Mouse (Mus musculus): ENCODE results near the gene Srsf11. TPM values are rescaled to one million over a fixed set of nuclear protein-coding genes. Genes with fewer than 3 reads are reported as not detected.

Srsf11 gene
- polyA plus RNA-seq, 2 experiments = 299 to 634 TPM

GRCm38 (mm10) chr3:158068613-158069263 is 32.3 kb upstream of the Srsf11 start:
- H3K9ac ChIP-seq (ENCODE audit: low read depth, low read length, severe bottlenecking) = no peak overlapping the region

DNA sequence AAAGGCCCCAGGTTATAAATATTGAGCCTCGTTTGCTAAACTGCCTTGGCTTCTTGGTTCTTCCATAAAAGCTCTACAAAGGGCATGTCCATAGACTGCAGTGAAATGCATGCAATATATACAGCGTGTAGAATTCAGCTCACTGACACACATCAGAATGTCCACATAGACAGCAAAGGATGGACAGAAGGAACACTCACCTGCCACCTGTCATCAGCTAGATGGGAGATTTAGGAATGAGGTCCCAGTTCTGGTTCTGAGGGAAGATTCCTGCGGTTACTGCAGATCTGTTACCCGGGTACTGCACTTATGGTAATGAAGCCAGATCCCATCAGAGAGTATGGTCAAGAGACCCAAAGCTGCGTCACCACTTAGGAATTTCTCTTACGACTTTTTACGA is 31.5 kb upstream of the Srsf11 start:
- no peak for TF ChIP-seq POLR2A (IDR thresholded peaks at IDR 0.05; ENCODE audit: borderline replicate concordance, extremely low read depth, insufficient read depth, insufficient read length)
- ATAC-seq (ENCODE audit: low FRiP score, low read depth) (no peak), DNase-seq (ENCODE audit: low spot score) (no peak)
- no peak overlapping the region for H3K9ac ChIP-seq (ENCODE audit: low read depth, low read length, severe bottlenecking)
- no peaks in the 10 kb centered on the region for H3K9me3 ChIP-seq (ENCODE audit: control insufficient read depth, low read length)
- WGBS = 41% methylated on average over 7 of the region's 7 CpGs
- peaks cover 14% of the 10 kb centered on the region; the same call in 1 of the 2 replicates for H3K36me3 ChIP-seq (ENCODE audit: control insufficient read depth, insufficient read depth, low read length)
- no peaks in the 10 kb centered on the region for H3K27me3 ChIP-seq (ENCODE audit: control insufficient read depth, insufficient read depth, low read length)
- no peak overlapping the region for H3K4me3 ChIP-seq (replicated peaks; ENCODE audit: low read length)
- H3K27ac ChIP-seq (replicated peaks; ENCODE audit: low read depth, low read length) = no peak overlapping the region
- no peak overlapping the region for H3K4me2 ChIP-seq (replicated peaks; ENCODE audit: low read depth, low read length, severe bottlenecking)
- H3K4me1 ChIP-seq (ENCODE audit: control insufficient read depth, insufficient read depth, low read length) = no peaks in the 10 kb centered on the region

More at GRCm38 (mm10) chr3:158068613-158069263, 32.3 kb upstream of the Srsf11 start:
- H3K9me3 ChIP-seq (ENCODE audit: control insufficient read depth, low read length) = no peaks in the 10 kb centered on the region
- no peaks in the 10 kb centered on the region for H3K27me3 ChIP-seq (ENCODE audit: control insufficient read depth, insufficient read depth, low read length)
- H3K4me2 ChIP-seq (replicated peaks; ENCODE audit: low read depth, low read length, severe bottlenecking) = no peak overlapping the region
- TF ChIP-seq POLR2A (IDR thresholded peaks at IDR 0.05; ENCODE audit: borderline replicate concordance, extremely low read depth, insufficient read depth, insufficient read length) = no peak
- WGBS = 33% methylated on average over 9 of the region's 9 CpGs
- H3K36me3 ChIP-seq (ENCODE audit: control insufficient read depth, insufficient read depth, low read length) = peaks cover 11% of the 10 kb centered on the region; the same call in 1 of the 2 replicates
- no peaks in the 10 kb centered on the region for H3K4me1 ChIP-seq (ENCODE audit: control insufficient read depth, insufficient read depth, low read length)
- no peak overlapping the region for H3K27ac ChIP-seq (replicated peaks; ENCODE audit: low read depth, low read length)
- DNase-seq (ENCODE audit: low spot score) (no peak), ATAC-seq (ENCODE audit: low FRiP score, low read depth) (no peak)
- H3K4me3 ChIP-seq (replicated peaks; ENCODE audit: low read length) = no peak overlapping the region

DNA sequence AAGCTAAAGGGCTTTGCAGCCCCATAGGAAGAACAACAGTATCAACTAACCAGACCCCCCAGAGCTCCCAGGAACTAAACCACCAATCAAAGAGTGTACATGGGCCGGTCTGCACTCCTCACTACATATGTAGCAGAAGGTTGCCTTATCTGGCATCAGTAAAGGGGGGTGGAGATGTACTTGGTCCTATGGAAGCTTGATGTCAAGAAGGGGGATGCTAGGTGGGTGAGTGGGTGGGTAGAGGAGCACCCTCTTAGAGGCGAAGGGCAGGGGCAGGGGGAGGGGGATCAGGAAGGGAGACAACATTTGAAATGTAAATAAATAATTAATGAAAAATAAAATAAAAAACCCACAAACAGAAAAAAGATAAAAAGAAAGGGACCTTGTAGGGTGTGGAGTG is 28.8 kb upstream of the Srsf11 start:
- Histone ChIP-seq H3K27ac (replicated peaks; ENCODE audit: low read depth, low read length) (no peak overlapping the region), H3K4me2 (replicated peaks; ENCODE audit: low read depth, low read length, severe bottlenecking) (no peak overlapping the region), H3K9ac (ENCODE audit: low read depth, low read length, severe bottlenecking) (no peak overlapping the region), H3K27me3 (ENCODE audit: control insufficient read depth, insufficient read depth, low read length) (no peaks in the 10 kb centered on the region), H3K4me3 (replicated peaks; ENCODE audit: low read length) (no peak overlapping the region), H3K4me1 (ENCODE audit: control insufficient read depth, insufficient read depth, low read length) (no peaks in the 10 kb centered on the region), H3K9me3 (ENCODE audit: control insufficient read depth, low read length) (no peaks in the 10 kb centered on the region), H3K36me3 (ENCODE audit: control insufficient read depth, insufficient read depth, low read length) (peaks cover 20% of the 10 kb centered on the region; the same call in 1 of the 2 replicates)
- 93% methylated on average over 2 of the region's 2 CpGs for WGBS
- DNase-seq (ENCODE audit: low spot score) = no peak
- TF ChIP-seq POLR2A (IDR thresholded peaks at IDR 0.05; ENCODE audit: borderline replicate concordance, extremely low read depth, insufficient read depth, insufficient read length) = no peak
- ATAC-seq (ENCODE audit: low FRiP score, low read depth) = no peak

GRCm38 (mm10) chr3:158061811-158062523 is 25.5 kb upstream of the Srsf11 start:
- 96% methylated on average over 5 of the region's 5 CpGs for WGBS
- Histone ChIP-seq H3K4me1 (ENCODE audit: control insufficient read depth, insufficient read depth, low read length) (no peaks in the 10 kb centered on the region), H3K4me2 (replicated peaks; ENCODE audit: low read depth, low read length, severe bottlenecking) (no peak overlapping the region), H3K4me3 (replicated peaks; ENCODE audit: low read length) (no peak overlapping the region), H3K27me3 (ENCODE audit: control insufficient read depth, insufficient read depth, low read length) (no peaks in the 10 kb centered on the region), H3K9ac (ENCODE audit: low read depth, low read length, severe bottlenecking) (no peak overlapping the region), H3K27ac (replicated peaks; ENCODE audit: low read depth, low read length) (no peak overlapping the region), H3K9me3 (ENCODE audit: control insufficient read depth, low read length) (no peaks in the 10 kb centered on the region), H3K36me3 (ENCODE audit: control insufficient read depth, insufficient read depth, low read length) (peaks cover 38% of the 10 kb centered on the region)
- ATAC-seq (ENCODE audit: low FRiP score, low read depth) = no peak
- no peak for TF ChIP-seq POLR2A (IDR thresholded peaks at IDR 0.05; ENCODE audit: borderline replicate concordance, extremely low read depth, insufficient read depth, insufficient read length)
- no peak for DNase-seq (ENCODE audit: low spot score)

GRCm38 (mm10) chr3:158060621-158061291 is 24.3 kb upstream of the Srsf11 start:
- H3K4me3 ChIP-seq (replicated peaks; ENCODE audit: low read length) = no peak overlapping the region
- H3K4me2 ChIP-seq (replicated peaks; ENCODE audit: low read depth, low read length, severe bottlenecking) = no peak overlapping the region
- DNase-seq (ENCODE audit: low spot score) (no peak), ATAC-seq (ENCODE audit: low FRiP score, low read depth) (no peak)
- WGBS = 79% methylated on average over 2 of the region's 2 CpGs
- peaks cover 46% of the 10 kb centered on the region for H3K36me3 ChIP-seq (ENCODE audit: control insufficient read depth, insufficient read depth, low read length)
- H3K27me3 ChIP-seq (ENCODE audit: control insufficient read depth, insufficient read depth, low read length) = no peaks in the 10 kb centered on the region
- H3K27ac ChIP-seq (replicated peaks; ENCODE audit: low read depth, low read length) = no peak overlapping the region
- no peaks in the 10 kb centered on the region for H3K9me3 ChIP-seq (ENCODE audit: control insufficient read depth, low read length)
- H3K4me1 ChIP-seq (ENCODE audit: control insufficient read depth, insufficient read depth, low read length) = no peaks in the 10 kb centered on the region
- TF ChIP-seq POLR2A (IDR thresholded peaks at IDR 0.05; ENCODE audit: borderline replicate concordance, extremely low read depth, insufficient read depth, insufficient read length) = no peak
- H3K9ac ChIP-seq (ENCODE audit: low read depth, low read length, severe bottlenecking) = no peak overlapping the region

Measured in limb, embryonic 14.5 days (tissue).